Mouse (Mus musculus) heart, embryonic 12.5 days (tissue): ENCODE results near the gene Cldn5. TPM values are rescaled to one million over a fixed set of nuclear protein-coding genes. Genes with fewer than 3 reads are reported as not detected.

Source experiments
- ATAC-seq: fragments of 200-750 bp; cut with Nextera tagmentation; 2 replicates; pipeline ENCODE4 v1.8.0; 2017; ENCODE audit warnings: moderate TSS enrichment, moderate library complexity; ENCODE audit not compliant: insufficient number of reproducible peaks, low FRiP score
- H3K27ac ChIP-seq: fragments of 300-500 bp; sonication (generic); 2 replicates; pipeline ENCODE4 v1.5.1; 2016; ENCODE audit warnings: mild to moderate bottlenecking, moderate library complexity; ENCODE audit not compliant: poor library complexity, severe bottlenecking
- H3K27me3 ChIP-seq: fragments of 300-500 bp; sonication (generic); replicated peaks from 2 replicates; pipeline ENCODE4 v1.6.1; 2016; ENCODE audit warnings: mild to moderate bottlenecking, moderate library complexity
- H3K36me3 ChIP-seq: fragments of 300-500 bp; sonication (generic); 2 replicates; pipeline ENCODE4 v1.6.1; 2016; ENCODE audit warnings: mild to moderate bottlenecking, moderate library complexity
- H3K4me1 ChIP-seq: fragments of 300-500 bp; sonication (generic); replicated peaks from 2 replicates; pipeline ENCODE4 v1.6.1; 2016; ENCODE audit warnings: mild to moderate bottlenecking
- H3K4me2 ChIP-seq: fragments of 300-500 bp; sonication (generic); 2 replicates; pipeline ENCODE4 v1.6.1; 2016; ENCODE audit warnings: mild to moderate bottlenecking, moderate library complexity
- H3K4me3 ChIP-seq: fragments of 300-500 bp; sonication (generic); 2 replicates; pipeline ENCODE4 v1.5.1; 2016; ENCODE audit warnings: mild to moderate bottlenecking
- H3K9ac ChIP-seq: fragments of 300-500 bp; sonication (generic); 2 replicates; pipeline ENCODE4 v1.6.1; 2016; ENCODE audit warnings: mild to moderate bottlenecking, moderate library complexity
- H3K9me3 ChIP-seq: fragments of 300-500 bp; sonication (generic); replicated peaks from 2 replicates; pipeline ENCODE4 v1.6.1; 2016; ENCODE audit warnings: mild to moderate bottlenecking, moderate library complexity
- WGBS: fragments of 180-500 bp; shearing (Covaris S2); methylation state at CpG from one replicate; pipeline ENCODE4 v1.1.7; 2016; 5-methylcytosine and 5-hydroxymethylcytosine counted together
- polyA plus RNA-seq: library from polyadenylated mRNA; unstranded; fragments of >200 nt; fragmentation: Nextera tagmentation; extraction: Ambion mirVana; gene quantifications from 2 replicates; pipeline ENCODE4 v1.2.1, GENCODE M21; 2016

Cldn5 gene
- polyA plus RNA-seq = 5.3 and 6.4 TPM in 2 replicates

- H3K27ac ChIP-seq = no peak within 1 kb of the TSS
- ATAC-seq = peak; percentile 70
- peaks cover 59% of the 10 kb centered on the region for H3K27me3 ChIP-seq
- peak within 1 kb of the TSS; percentile 49 for H3K9ac ChIP-seq
- H3K4me3 ChIP-seq = peak within 1 kb of the TSS; percentile 47
- peak within 1 kb of the TSS; percentile 82 for H3K4me2 ChIP-seq
- peaks cover 12% of the 10 kb centered on the region for H3K36me3 ChIP-seq
- H3K9me3 ChIP-seq = no peaks in the 10 kb centered on the region
- peaks cover 23% of the 10 kb centered on the region; the same call in 1 of the 2 replicates for H3K4me1 ChIP-seq
- 9% methylated on average over 19 of the region's 19 CpGs for WGBS
Measured at GRCm38 (mm10) chr16:18776556-18777100, at the start of gene Cldn5. Gene Cldn5, plus strand, starts transcription at chr16:18776847.

DNA sequence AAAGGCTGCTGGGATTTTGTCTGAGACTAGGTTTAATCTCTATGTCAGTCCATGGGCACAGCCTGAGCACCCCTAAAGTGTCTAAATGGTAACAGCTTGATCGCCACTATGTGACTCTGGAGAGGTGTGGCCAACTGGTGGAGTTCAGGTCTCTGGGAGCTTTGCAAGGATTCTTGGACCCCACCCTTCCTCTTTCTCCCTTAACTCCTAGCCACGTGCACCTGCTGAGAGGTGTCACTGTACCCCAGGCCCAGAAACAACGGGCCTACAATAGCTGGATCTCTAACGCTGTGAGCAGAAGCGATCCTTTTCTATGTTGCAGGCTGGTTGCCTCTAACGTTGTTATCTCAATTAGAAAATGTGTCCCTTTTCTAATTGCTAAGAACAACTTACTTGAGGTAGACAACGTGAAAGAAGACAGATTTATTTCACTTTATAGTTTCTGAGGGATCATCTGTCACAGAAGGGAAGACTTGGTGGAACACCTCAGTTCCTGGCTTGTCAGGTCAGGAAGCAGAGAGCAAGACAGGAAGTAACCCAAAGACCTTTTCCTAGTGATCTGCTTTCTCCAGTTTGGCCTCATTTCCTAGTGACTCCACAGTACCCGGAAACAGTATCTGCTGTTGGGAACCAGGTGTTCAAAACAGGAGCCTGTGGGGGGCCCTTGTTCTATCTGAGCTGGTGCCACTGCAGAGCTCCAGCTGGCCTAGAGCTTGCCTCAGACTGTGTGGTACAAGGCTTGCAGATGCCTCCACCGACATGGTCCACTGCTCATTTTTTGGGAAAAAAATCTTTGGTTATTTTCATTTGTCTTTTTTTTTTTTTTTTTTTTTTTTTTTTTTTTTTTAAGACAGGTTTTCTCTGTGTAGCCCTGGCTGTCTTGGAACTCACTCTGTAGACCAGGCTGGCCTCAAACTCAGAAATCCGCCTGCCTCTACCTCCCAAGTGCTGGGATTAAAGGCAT, 48.8 kb upstream of the Cldn5 start:
- H3K4me1 ChIP-seq = peaks cover 4% of the 10 kb centered on the region; the same call in 1 of the 2 replicates
- WGBS = 69% methylated on average over 10 of the region's 10 CpGs
- H3K4me2 ChIP-seq = no peak overlapping the region
- H3K9ac ChIP-seq = no peak overlapping the region
- no peaks in the 10 kb centered on the region for H3K36me3 ChIP-seq
- H3K27ac ChIP-seq = no peak overlapping the region
- no peak for ATAC-seq
- H3K4me3 ChIP-seq = no peak overlapping the region
- no peaks in the 10 kb centered on the region for H3K9me3 ChIP-seq
- 0 out of 2 replicates have a peak, but pooled peaks cover 3% of the 10 kb centered on the region for H3K27me3 ChIP-seq

GRCm38 (mm10) chr16:18729185-18729584, 47.5 kb upstream of the Cldn5 start:
- Histone ChIP-seq H3K9ac (no peak overlapping the region), H3K27me3 (0 out of 2 replicates have a peak, but pooled peaks cover 3% of the 10 kb centered on the region), H3K4me2 (no peak overlapping the region), H3K4me3 (no peak overlapping the region), H3K9me3 (no peaks in the 10 kb centered on the region), H3K4me1 (peaks cover 4% of the 10 kb centered on the region; the same call in 1 of the 2 replicates), H3K36me3 (no peaks in the 10 kb centered on the region), H3K27ac (no peak overlapping the region)
- ATAC-seq = no peak
- 66% methylated on average over 5 of the region's 5 CpGs for WGBS

DNA sequence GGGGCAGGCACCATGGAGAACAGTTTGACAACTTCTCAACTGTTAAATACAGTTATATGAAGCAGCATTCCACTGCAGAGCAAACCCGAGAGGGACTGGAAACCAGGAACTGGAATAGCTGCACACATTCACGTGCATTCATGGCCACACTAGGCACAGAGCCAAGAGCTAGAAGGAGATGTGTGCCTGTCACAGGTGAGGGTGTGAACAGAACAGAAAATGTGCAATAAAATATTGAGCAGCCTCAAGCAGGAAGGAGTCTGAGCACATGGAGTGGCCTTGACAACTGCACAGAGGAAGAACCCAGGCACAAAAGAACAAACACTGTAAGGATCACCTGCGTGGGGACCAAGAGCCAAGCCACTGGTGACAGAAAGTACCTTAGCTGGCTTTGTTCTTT, 46.0 kb upstream of the Cldn5 start:
- H3K4me3 ChIP-seq = no peak overlapping the region
- H3K27me3 ChIP-seq = no peaks in the 10 kb centered on the region
- WGBS = 60% methylated on average over 3 of the region's 3 CpGs
- H3K4me2 ChIP-seq = no peak overlapping the region
- no peak overlapping the region for H3K9ac ChIP-seq
- ATAC-seq = no peak
- no peaks in the 10 kb centered on the region for H3K36me3 ChIP-seq
- H3K9me3 ChIP-seq = no peaks in the 10 kb centered on the region
- no peak overlapping the region for H3K27ac ChIP-seq
- H3K4me1 ChIP-seq = peaks cover 4% of the 10 kb centered on the region; the same call in 1 of the 2 replicates

DNA sequence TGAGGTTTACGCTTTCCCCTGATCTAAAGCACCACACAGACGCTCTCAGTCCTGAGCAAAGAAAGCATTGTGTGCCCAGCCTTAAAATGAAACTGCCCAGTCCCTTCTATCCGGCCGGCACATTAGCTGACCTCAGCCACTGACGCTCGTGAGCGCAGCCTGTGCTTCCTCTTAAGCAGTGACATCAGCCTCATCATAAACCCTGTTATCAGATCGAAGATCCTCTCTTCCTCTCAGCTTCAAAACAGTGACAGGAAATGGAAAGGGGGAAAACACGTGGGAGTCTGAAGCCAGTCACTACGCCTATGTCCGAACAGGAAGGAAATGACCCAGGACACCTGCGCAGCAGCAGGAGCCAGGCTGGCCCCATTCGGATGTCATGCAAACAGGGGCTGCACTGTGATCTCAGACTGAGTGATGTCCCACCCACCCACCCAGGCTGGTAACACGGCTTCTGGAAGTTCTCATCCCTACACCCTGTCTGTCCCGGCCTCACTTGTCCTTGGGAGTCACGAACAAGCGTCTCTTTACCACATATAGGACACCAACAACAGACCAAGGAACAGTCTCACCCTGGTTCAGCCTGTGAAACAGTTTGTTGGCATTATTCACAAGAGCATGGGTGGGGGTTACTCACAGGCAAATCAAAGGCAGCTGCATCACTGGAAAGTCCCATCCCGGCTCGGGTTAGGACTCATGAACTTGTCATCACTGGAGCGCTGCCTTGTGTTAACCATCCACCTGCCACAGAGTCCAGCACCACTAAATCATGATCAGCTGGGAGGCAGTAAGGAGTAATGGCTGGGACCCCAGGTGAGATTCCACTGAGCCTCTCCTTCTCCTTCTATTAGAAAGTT, 43.3 kb upstream of the Cldn5 start:
- 43% methylated on average over 20 of the region's 20 CpGs for WGBS
- Histone ChIP-seq H3K27me3 (peaks cover 5% of the 10 kb centered on the region; the same call in 1 of the 2 replicates), H3K9me3 (no peaks in the 10 kb centered on the region), H3K4me2 (peak overlapping the region; percentile 45), H3K27ac (no peak overlapping the region), H3K9ac (no peak overlapping the region), H3K4me1 (peaks cover 4% of the 10 kb centered on the region; the same call in 1 of the 2 replicates), H3K36me3 (no peaks in the 10 kb centered on the region), H3K4me3 (no peak overlapping the region)
- peak; percentile 64 for ATAC-seq

DNA sequence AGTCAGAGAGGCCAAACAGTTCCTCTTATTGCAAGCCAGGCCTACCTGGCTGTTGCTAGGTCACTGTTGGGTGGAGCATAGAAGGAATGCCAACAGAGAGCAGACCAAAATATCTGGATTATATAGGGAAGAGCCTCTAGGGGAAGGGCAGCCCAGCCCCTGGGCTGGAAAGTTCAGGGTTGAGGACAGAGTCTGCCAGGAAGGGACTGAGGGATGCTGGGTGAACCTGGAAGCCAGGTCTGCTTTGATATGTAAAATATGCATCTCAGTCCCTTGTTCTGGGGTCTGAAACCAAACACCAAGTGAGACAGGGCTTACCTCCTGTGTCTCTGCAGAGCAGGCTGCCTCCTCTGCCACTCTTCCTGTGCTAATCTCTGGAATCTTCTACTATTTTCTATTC, 38.3 kb upstream of the Cldn5 start:
- no peak for ATAC-seq
- Histone ChIP-seq H3K4me3 (no peak overlapping the region), H3K36me3 (no peaks in the 10 kb centered on the region)

GRCm38 (mm10) chr16:18746268-18747122, 30.2 kb upstream of the Cldn5 start:
- Histone ChIP-seq H3K27me3 (no peaks in the 10 kb centered on the region), H3K9me3 (no peaks in the 10 kb centered on the region), H3K9ac (no peak overlapping the region), H3K27ac (no peak overlapping the region), H3K4me2 (no peak overlapping the region), H3K4me3 (no peak overlapping the region), H3K4me1 (no peaks in the 10 kb centered on the region), H3K36me3 (no peaks in the 10 kb centered on the region)
- 80% methylated on average over 20 of the region's 20 CpGs for WGBS
- no peak for ATAC-seq

More for the DNA sequence above, 38.3 kb upstream of the Cldn5 start:
- H3K4me2 ChIP-seq = no peak overlapping the region
- H3K9ac ChIP-seq = no peak overlapping the region
- no peak overlapping the region for H3K27ac ChIP-seq
- H3K27me3 ChIP-seq = peaks cover 9% of the 10 kb centered on the region; the same call in 1 of the 2 replicates
- no peaks in the 10 kb centered on the region; the same call in 1 of the 2 replicates for H3K4me1 ChIP-seq
- H3K9me3 ChIP-seq = no peaks in the 10 kb centered on the region

- no peak overlapping the region for H3K4me3 ChIP-seq
- WGBS = 72% methylated on average over 11 of the region's 11 CpGs
- no peaks in the 10 kb centered on the region for H3K36me3 ChIP-seq
- no peak overlapping the region for H3K4me2 ChIP-seq
- no peaks in the 10 kb centered on the region for H3K9me3 ChIP-seq
- H3K27ac ChIP-seq = no peak overlapping the region
- no peak for ATAC-seq
- no peak overlapping the region for H3K9ac ChIP-seq
- no peaks in the 10 kb centered on the region for H3K27me3 ChIP-seq
- H3K4me1 ChIP-seq = no peaks in the 10 kb centered on the region
Measured at GRCm38 (mm10) chr16:18751101-18751500, 25.5 kb upstream of the Cldn5 start.

DNA sequence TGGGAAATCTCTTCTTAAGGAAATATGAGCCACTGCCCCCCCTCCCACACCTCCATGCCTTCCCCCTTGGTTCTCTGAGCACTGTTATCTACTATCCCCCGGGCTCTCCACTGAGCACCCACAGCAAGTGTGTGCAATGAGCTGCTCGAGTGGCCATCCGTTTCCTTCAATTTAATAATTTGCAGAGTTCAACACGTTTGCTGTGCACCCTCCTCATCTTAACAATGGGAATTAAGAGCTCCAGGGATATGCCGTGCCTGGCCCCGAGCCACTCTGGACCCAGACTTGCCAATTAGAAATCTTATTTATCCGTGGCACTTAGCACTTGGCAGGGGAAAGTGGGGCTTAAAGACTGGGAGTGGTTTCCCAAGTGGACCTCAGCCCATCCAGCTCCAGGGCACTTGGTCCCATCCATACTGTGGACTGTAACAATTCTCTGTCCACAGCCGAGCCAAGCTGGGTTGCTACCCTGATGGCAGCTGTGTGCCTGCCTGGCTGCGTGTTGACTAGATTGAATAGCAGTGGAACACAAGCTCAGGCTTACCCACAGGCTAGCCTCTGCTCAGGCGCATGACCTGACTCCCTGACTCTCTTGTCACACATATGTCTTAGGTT, 24.7 kb upstream of the Cldn5 start:
- 0 out of 2 replicates have a peak, but pooled peaks have one; percentile 15 for ATAC-seq

DNA sequence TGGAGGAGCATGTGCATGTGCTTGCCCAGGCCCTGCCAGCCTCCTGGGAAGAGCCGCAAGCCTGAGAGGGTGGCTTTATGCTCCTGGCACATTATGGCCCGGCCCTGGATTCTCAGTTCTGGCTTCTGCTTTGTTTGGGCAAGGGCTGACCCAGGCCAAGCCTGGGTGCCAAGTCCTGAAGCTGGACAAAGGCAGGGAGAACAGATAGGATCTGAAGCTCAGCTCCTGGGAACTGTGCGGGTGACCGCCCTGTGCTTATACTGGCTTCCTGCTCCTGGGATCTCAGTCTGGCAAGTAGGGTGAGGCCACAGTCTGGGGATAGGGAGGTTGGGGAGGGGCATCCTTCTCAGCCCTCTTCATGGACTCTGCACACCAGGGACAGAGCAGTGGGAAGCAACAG, 14.9 kb upstream of the Cldn5 start:
- WGBS = 90% methylated on average over 4 of the region's 4 CpGs
- no peak overlapping the region for H3K4me3 ChIP-seq
- H3K27ac ChIP-seq = no peak overlapping the region
- H3K27me3 ChIP-seq = no peaks in the 10 kb centered on the region
- no peaks in the 10 kb centered on the region for H3K9me3 ChIP-seq
- no peak overlapping the region for H3K9ac ChIP-seq
- H3K4me2 ChIP-seq = no peak overlapping the region
- no peaks in the 10 kb centered on the region for H3K4me1 ChIP-seq
- no peaks in the 10 kb centered on the region for H3K36me3 ChIP-seq
- no peak for ATAC-seq

More for the DNA sequence above, 24.7 kb upstream of the Cldn5 start:
- no peak overlapping the region for H3K4me3 ChIP-seq
- H3K36me3 ChIP-seq = no peaks in the 10 kb centered on the region
- H3K27me3 ChIP-seq = no peaks in the 10 kb centered on the region
- no peaks in the 10 kb centered on the region for H3K9me3 ChIP-seq
- H3K9ac ChIP-seq = no peak overlapping the region
- no peak overlapping the region for H3K27ac ChIP-seq
- WGBS = 74% methylated on average over 10 of the region's 10 CpGs
- H3K4me1 ChIP-seq = no peaks in the 10 kb centered on the region
- no peak overlapping the region for H3K4me2 ChIP-seq
